Mouse (Mus musculus) liver, embryonic 14.5 days (tissue): ENCODE results near the gene Uvrag. TPM values are rescaled to one million over a fixed set of nuclear protein-coding genes. Genes with fewer than 3 reads are reported as not detected.

Experiments used
- ATAC-seq: fragments of 200-750 bp; cut with Nextera tagmentation; 2 replicates; pipeline ENCODE4 v1.8.0; 2017; ENCODE audit warnings: moderate number of reproducible peaks, mild to moderate bottlenecking, moderate library complexity; ENCODE audit not compliant: insufficient read depth
- DNase-seq, 3 experiments: peaks; one replicate each; pipeline ENCODE4 v3.0.0-alpha.2; 2012 to 2013; ENCODE audit warnings: low read depth in 3 of 3, low spot score in 3 of 3
- H3K27ac ChIP-seq: fragments of 300-500 bp; sonication (generic); 2 replicates; pipeline ENCODE4 v1.5.1; 2014; ENCODE audit warnings: moderate library complexity, mild to moderate bottlenecking, control low read depth, inconsistent platforms
- H3K27me3 ChIP-seq: fragments of 300-500 bp; sonication (generic); 2 replicates; pipeline ENCODE4 v1.6.1; 2014; ENCODE audit warnings: mild to moderate bottlenecking, low read length, moderate library complexity; ENCODE audit not compliant: control insufficient read depth, insufficient read depth
- H3K36me3 ChIP-seq: fragments of 300-500 bp; sonication (generic); replicated peaks from 2 replicates; pipeline ENCODE4 v1.6.1; 2014; ENCODE audit warnings: low read depth; ENCODE audit not compliant: control insufficient read depth, insufficient read depth
- H3K4me1 ChIP-seq, 2 experiments: fragments of 200-500 bp in 1 of 2; fragments of 300-500 bp in 1 of 2; sonication (generic) in 1 of 2; replicated peaks; 2 replicates each; pipeline ENCODE4 v1.6.1; 2012 to 2014; ENCODE audit warnings: antibody characterized with exemption in 1 of 2, inconsistent platforms in 1 of 2, low read length in 1 of 2; ENCODE audit not compliant: control insufficient read depth in 2 of 2, insufficient read depth in 2 of 2
- H3K4me2 ChIP-seq: fragments of 300-500 bp; sonication (generic); 2 replicates; pipeline ENCODE4 v1.6.1; 2014; ENCODE audit warnings: low read depth, mild to moderate bottlenecking, control low read depth, moderate library complexity
- H3K4me3 ChIP-seq, 2 experiments: fragments of 200-500 bp in 1 of 2; fragments of 300-500 bp in 1 of 2; sonication (generic) in 1 of 2; 2 replicates each; pipeline ENCODE4 v1.5.1; 2012 to 2014; ENCODE audit warnings: low read depth in 2 of 2, low read length in 2 of 2, mild to moderate bottlenecking in 2 of 2, control low read depth in 1 of 2, inconsistent platforms in 1 of 2, moderate library complexity in 1 of 2; ENCODE audit not compliant: insufficient read depth in 1 of 2
- H3K9ac ChIP-seq: fragments of 300-500 bp; sonication (generic); replicated peaks from 2 replicates; pipeline ENCODE4 v1.6.1; 2014; ENCODE audit warnings: mild to moderate bottlenecking, control low read depth, moderate library complexity
- H3K9me3 ChIP-seq: fragments of 300-500 bp; sonication (generic); 2 replicates; pipeline ENCODE4 v1.6.1; 2016; ENCODE audit warnings: low read length, mixed read lengths; ENCODE audit not compliant: control insufficient read depth
- CTCF ChIP-seq: IDR thresholded peaks from 2 replicates; pipeline ENCODE4 v1.5.1; 2016; ENCODE audit warnings: antibody characterized with exemption, low read depth, control low read depth
- EP300 ChIP-seq: IDR thresholded peaks from 2 replicates; pipeline ENCODE4 v1.6.1; 2016; ENCODE audit warnings: antibody characterized with exemption, low read depth
- WGBS: fragments of 180-500 bp; shearing (Covaris S2); extraction: QIAGEN DNeasy Blood & Tissue Kit; methylation state at CpG from one replicate; pipeline ENCODE4 v1.1.7; 2014; ENCODE audit not compliant: insufficient replicate concordance; 5-methylcytosine and 5-hydroxymethylcytosine counted together
- polyA plus RNA-seq, 2 experiments: library from polyadenylated mRNA; depleted of rRNA in 1 of 2; stranded (reverse) in 1 of 2; unstranded in 1 of 2; fragments of >200 nt; fragmentation: Nextera tagmentation in 1 of 2; extraction: Ambion mirVana in 1 of 2; gene quantifications; 2 replicates each; pipeline versions ENCODE4 v1.2.1 to v1.2.3; 2012 to 2014

Uvrag gene
- polyA plus RNA-seq, 2 experiments: 3.9 to 5.7 TPM

DNA sequence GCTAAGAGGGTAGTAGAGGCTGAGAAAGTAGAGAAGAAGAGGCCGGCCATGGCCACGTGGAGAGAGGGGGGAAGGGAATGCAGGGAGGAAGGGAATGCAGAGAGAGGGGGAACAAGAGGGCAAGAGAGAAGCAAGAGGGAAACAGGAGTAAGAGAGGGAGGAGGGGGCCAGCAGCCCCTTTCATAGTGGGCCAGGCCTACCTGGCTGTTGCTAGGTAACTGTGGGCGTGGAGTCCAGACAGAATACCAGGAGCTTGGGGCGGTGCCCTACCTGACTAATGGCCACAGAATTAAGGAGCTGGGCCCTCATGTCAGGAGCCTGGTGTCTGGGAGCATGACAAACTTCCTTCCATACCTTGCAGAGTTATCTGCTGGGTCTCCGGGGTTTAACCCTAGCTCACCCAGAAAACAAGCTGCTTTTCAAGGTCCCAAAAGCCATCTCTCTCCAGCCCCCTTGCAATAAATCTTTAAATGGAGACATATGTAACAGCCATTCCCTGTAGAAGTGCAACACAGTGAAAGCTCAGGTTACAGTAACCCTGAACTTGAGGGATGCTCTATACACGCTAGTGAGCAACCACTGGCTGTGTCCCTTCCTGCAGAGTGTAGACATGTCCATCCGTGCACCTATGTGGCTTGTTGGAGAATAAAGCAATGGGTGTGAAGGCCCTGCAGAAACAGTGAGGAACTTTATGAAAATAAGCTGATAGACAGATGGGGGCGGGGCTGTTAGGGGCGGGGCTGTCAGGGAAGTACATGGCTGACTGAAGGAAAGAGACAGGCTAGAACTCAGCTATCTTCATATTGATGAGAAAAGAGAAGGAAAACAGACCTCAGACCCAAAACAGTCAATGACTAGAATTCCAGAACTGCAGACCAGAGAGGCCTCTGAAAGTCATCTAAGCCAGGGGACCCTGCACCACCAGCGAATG lies 12.7 kb downstream of the Uvrag start:
- no peak for TF ChIP-seq EP300
- TF ChIP-seq CTCF: no peak
- Histone ChIP-seq H3K4me1 (peaks cover 0 to 25% of the 10 kb centered on the region in 2 experiments; a peak in 2 of 4 replicates), H3K27me3 (no peaks in the 10 kb centered on the region), H3K4me2 (no peak overlapping the region), H3K9me3 (no peaks in the 10 kb centered on the region), H3K9ac (no peak overlapping the region), H3K36me3 (no peaks in the 10 kb centered on the region), H3K27ac (no peak overlapping the region), H3K4me3 (no peak overlapping the region)
- no peak for DNase-seq
- ATAC-seq: no peak
- 46% methylated on average over 10 of the region's 10 CpGs for WGBS

DNA sequence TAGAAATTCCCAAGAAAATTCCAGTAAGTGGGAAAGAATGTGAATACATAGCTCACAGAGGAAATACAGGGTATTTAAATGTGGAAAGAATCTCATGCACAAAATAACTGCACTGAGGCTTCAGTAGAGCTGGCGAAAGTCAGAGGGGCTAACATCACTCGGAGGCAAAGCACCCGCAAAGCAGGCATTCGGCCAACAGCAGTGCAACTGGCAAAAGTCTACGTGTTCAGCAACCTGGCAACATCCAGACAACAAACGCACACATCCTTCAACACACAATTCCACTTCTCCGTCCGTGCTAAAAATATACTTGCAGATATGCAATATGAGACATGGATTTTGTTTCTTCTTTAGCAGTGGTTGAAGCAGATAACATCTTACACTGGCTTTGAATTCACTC lies 14.9 kb downstream of the Uvrag start:
- no peaks in the 10 kb centered on the region for H3K27me3 ChIP-seq
- no peak overlapping the region for H3K9ac ChIP-seq
- no peak overlapping the region for H3K4me3 ChIP-seq
- H3K27ac ChIP-seq: no peak overlapping the region
- no peaks in the 10 kb centered on the region for H3K9me3 ChIP-seq
- 74% methylated on average over 8 of the region's 8 CpGs for WGBS
- peaks cover 0 to 22% of the 10 kb centered on the region in 2 experiments; a peak in 2 of 4 replicates for H3K4me1 ChIP-seq
- TF ChIP-seq EP300 (no peak), CTCF (no peak)
- ATAC-seq: no peak
- no peak for DNase-seq
- H3K36me3 ChIP-seq: no peaks in the 10 kb centered on the region
- no peak overlapping the region for H3K4me2 ChIP-seq

DNA sequence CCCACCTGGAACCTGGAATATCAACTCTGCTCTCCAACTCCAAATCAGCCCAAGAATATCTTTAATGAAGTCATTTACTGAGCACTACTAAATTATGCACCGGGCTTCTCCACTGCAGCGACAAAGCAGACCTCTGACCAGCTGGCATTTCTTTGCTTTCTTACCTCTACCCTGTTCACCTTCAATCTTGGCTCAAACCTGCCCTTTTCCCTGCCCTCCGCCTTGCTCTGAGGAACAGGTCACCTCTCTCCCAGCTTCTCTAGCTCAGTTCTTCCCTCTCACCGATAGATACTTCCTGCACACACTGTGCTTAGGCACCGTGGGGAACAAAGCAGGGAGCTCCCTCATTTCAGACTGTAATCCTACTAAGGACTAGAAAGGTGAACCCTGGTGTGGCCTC lies 18.3 kb downstream of the Uvrag start:
- Histone ChIP-seq H3K27me3 (no peaks in the 10 kb centered on the region), H3K4me2 (no peak overlapping the region), H3K27ac (no peak overlapping the region), H3K4me1 (peaks cover 0 to 13% of the 10 kb centered on the region in 2 experiments; a peak in 2 of 4 replicates), H3K4me3 (no peak overlapping the region), H3K9ac (no peak overlapping the region), H3K9me3 (no peaks in the 10 kb centered on the region), H3K36me3 (no peaks in the 10 kb centered on the region)
- TF ChIP-seq CTCF (no peak), EP300 (no peak)
- 50% methylated on average over 5 of the region's 5 CpGs for WGBS
- ATAC-seq: no peak
- DNase-seq: no peak

DNA sequence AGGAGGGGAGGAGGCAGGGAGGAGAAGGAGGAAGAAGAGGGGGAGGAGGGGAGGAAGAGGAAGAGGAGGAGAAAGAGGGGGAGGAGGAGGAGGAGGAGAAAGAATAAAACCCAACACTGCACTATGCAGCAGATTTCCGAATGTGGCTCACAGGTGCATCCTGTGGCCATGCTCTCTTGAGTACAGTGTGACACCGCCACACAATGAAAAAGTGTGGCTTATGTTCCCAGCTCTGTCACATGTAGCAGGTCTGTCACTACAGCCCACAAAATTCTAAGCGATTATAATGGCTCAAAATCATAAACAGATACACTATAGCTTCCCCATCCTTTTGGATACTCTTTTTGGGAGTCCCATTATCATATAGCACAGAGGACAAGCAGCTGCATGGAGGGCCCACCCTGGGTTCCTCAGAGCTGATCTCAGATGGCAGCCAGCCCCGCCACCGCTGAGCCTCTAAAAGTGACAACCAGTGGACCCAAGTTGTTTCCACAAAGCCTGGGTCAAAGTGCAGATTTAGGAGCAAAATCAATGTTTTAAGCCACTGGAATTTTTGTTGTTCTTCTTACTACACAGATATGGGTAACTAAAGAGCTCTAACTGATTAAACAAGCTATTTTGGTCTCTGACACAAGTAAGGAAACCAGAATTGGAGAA lies 19.9 kb downstream of the Uvrag start:
- TF ChIP-seq CTCF (no peak), EP300 (no peak)

DNA sequence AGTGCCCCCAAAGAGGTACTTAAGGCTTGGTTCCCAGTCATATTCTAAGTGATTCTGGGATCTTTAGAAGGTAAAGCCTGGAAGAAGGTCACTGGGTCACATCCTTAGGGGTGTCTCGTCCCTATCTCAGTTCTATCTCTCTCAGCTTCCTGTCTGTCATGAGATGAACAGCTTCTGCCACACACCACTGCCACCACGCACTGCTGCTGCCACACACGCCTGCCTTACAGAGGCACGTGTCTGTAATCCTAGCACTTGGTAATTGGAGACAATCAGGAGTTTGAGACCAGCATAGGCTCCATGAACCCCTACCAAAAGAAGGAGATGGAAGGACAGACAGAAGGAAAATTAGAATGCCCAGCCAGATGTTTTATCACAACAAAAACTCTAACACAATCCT lies 20.9 kb downstream of the Uvrag start:
- no peak for DNase-seq
- H3K27ac ChIP-seq: no peak overlapping the region

More for the DNA sequence above, 19.9 kb downstream of the Uvrag start:
- no peak overlapping the region for H3K4me2 ChIP-seq
- H3K9me3 ChIP-seq: no peaks in the 10 kb centered on the region
- WGBS: 42% methylated on average over 5 of the region's 5 CpGs
- H3K27me3 ChIP-seq: no peaks in the 10 kb centered on the region
- no peak overlapping the region for H3K4me3 ChIP-seq
- no peak overlapping the region for H3K27ac ChIP-seq
- H3K36me3 ChIP-seq: no peaks in the 10 kb centered on the region
- DNase-seq (no peak), ATAC-seq (no peak)
- H3K9ac ChIP-seq: no peak overlapping the region
- H3K4me1 ChIP-seq: peaks cover 0 to 13% of the 10 kb centered on the region in 2 experiments; a peak in 2 of 4 replicates

More for the DNA sequence above, 20.9 kb downstream of the Uvrag start:
- no peak overlapping the region for H3K9ac ChIP-seq
- no peaks in the 10 kb centered on the region for H3K27me3 ChIP-seq
- no peaks in the 10 kb centered on the region for H3K36me3 ChIP-seq
- no peak for ATAC-seq
- H3K4me2 ChIP-seq: no peak overlapping the region
- H3K4me3 ChIP-seq: no peak overlapping the region
- WGBS: 36% methylated on average over 4 of the region's 4 CpGs
- no peaks in the 10 kb centered on the region for H3K9me3 ChIP-seq
- TF ChIP-seq CTCF: no peak
- no peak for TF ChIP-seq EP300
- peaks cover 0 to 13% of the 10 kb centered on the region in 2 experiments; a peak in 2 of 4 replicates for H3K4me1 ChIP-seq
